Mouse (Mus musculus) kidney, adult 18-20 months (tissue): Measurements from ENCODE around the gene Nr0b2.

Experiments used
- DNase-seq: peaks from one replicate; pipeline ENCODE4 v3.0.0; 2021

Gene Nr0b2

DNA sequence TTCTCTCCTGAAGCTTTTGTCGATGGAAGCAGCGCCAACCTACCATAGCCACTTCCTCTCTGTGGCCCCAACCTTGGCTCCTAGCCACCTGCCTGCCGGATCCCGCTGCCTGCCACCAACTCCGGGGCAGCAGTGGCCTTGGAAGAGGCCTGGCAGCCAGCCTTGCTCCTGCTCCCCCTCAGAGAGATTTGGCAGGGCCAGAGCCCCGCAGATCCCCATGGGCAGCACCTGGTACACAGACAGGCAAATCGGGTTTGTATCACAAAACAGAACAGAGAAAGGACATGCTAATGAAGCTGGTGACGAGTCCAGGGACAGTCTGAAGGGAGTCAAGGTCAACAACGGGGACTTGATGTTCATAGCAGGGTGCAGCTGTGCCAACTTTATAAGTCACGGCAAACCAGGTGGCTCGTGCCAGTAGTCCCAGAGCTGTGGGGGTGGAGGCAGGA lies 10.0 kb downstream of the Nr0b2 start:
- peak; percentile 84 for DNase-seq

GRCm38 (mm10) chr4:133567251-133567650 lies 14.1 kb downstream of the Nr0b2 start:
- DNase-seq = no peak

DNA sequence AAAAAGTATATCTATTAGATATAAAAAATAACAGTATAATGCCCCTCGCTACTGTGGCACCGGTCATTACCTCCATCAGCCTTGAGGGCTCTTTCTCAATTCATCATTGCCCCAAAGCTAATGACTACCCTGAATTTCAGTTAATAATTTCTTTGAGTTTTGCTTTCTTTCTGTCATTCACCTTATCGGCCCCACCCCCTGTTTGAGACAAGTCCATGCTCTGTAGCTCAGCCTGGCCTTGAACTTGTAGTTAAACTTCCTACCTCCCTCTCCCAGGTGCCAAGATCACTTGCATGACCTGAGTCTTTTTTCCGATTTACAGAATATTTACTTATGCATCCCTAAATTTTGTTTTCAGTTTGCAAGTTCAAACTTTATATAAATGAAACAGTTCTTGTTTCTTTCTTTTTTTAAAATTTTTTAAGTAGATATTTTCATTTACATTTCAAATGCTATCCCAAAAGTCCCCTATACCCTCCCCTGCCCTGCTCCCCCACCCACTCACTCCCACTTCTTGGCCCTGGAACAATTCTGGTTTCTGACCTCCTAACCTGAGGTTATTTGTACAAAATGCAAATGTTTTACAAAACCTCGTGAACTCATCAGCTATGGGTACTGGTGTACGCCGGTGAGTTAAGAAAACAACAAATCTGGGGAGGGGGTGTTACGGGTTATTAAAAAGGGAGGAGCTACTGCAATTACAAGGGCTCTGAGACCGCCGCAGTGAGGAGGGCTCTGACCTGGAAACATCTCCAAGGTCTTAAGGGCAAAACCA lies 16.3 kb downstream of the Nr0b2 start:
- no peak for DNase-seq

GRCm38 (mm10) chr4:133570066-133570466 lies 16.9 kb downstream of the Nr0b2 start:
- DNase-seq = peak; percentile 76

- DNase-seq = peak; percentile 96
Observed at GRCm38 (mm10) chr4:133574070-133574842, 21.1 kb downstream of the Nr0b2 start, which contains the start of gene Gpatch3. TSS of gene Gpatch3 (plus strand) at chr4:133574745.

DNA sequence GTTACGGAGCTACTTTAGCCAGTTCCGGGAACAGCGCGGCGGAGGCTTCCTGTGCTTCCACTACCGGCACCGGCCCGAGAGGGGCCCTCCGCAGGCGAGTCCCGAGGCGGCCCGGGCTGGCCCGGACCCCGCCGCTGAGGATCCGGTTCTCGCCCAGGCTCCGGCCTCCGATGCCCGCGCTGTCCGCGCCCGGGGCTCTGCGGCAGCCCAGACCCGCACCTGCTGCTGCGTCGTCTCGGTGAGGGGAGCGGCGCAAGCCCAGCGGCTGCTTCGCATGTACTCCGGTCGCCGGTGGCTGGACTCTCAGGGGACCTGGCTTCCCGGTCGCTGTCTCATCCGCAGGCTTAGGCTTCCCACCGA lies 21.6 kb downstream of the Nr0b2 start:
- DNase-seq = no peak

- no peak for DNase-seq
Observed at GRCm38 (mm10) chr4:133577983-133578382, 24.8 kb downstream of the Nr0b2 start.

DNA sequence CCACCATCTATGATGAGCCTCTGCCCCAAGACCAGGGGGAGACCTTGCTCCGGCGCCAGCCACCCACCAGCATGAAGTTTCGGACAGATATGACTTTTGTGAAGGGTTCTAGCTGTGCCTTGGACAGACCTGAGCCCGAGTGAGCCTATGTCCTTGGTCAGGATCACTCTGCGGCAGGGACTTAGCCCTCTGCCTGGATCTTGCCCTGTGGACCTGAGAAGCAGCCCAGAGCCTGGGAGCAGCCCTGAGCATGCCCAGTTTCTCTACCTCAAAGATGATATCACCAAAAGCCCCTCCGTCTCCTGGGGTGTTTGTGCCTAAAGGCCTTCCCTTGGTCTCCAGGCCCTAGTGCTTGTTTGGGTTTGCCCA lies 30.5 kb downstream of the Nr0b2 start:
- DNase-seq = no peak

GRCm38 (mm10) chr4:133584059-133584951 lies 31.1 kb downstream of the Nr0b2 start, which contains the start of gene Gpn2:
TSS of gene Gpn2 (plus strand) at chr4:133584362.
- DNase-seq = peak; percentile 81

- DNase-seq = peak; percentile 84
Observed at GRCm38 (mm10) chr4:133592570-133592969, 39.4 kb downstream of the Nr0b2 start.

DNA sequence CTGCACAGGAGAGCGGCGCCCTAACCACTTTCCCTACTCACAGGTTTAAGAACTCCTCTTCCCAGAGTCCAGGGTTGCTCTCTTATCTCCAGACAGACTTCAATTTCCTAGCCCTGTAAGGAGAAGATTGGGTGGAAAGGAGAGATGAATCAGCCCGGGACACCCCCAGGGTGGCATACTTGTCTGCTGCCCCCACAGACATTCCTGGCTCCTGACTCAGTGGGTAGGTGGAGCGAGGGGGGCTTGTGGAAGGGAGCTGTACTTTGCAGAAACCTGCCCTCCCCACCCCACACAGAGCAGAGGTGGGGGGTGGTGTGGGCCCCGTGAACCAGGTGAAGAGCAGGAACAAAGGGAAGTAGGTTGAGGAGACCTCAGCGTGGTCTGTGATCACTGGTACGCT lies 42.4 kb downstream of the Nr0b2 start:
- no peak for DNase-seq

- no peak for DNase-seq
Observed at GRCm38 (mm10) chr4:133596084-133596483, 42.9 kb downstream of the Nr0b2 start.

- peak; percentile 49 for DNase-seq
Observed at GRCm38 (mm10) chr4:133598616-133599015, 45.4 kb downstream of the Nr0b2 start.

GRCm38 (mm10) chr4:133599116-133599515 lies 45.9 kb downstream of the Nr0b2 start:
- DNase-seq = no peak

DNA sequence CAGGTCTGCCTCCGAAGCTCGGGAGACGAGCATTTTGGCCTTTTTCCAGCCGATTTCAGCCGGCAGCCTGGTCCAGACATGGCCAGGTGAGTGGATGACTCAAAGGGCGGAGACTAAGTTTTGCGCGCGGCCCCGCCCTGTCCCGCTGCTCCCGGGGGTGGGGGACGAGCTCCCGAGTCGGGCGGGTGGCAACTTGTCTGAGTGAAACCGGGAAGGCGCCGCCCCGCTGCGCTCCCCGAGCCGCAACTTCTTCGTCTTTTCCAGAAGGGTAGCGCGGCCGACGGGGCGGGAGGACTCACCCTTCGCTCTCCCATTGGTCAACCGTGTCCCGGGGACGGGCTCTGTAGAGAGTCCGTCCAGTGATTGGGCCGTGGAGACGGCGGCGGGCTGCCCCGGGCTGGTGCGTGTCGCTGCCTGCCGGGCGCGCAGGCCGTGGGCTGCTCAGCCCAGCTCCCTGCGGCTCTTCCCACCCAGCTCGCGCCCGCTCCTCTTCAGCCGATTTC lies 46.4 kb downstream of the Nr0b2 start:
- peak; percentile 95 for DNase-seq

- DNase-seq = no peak
Observed at GRCm38 (mm10) chr4:133600306-133600705, 47.1 kb downstream of the Nr0b2 start.

DNA sequence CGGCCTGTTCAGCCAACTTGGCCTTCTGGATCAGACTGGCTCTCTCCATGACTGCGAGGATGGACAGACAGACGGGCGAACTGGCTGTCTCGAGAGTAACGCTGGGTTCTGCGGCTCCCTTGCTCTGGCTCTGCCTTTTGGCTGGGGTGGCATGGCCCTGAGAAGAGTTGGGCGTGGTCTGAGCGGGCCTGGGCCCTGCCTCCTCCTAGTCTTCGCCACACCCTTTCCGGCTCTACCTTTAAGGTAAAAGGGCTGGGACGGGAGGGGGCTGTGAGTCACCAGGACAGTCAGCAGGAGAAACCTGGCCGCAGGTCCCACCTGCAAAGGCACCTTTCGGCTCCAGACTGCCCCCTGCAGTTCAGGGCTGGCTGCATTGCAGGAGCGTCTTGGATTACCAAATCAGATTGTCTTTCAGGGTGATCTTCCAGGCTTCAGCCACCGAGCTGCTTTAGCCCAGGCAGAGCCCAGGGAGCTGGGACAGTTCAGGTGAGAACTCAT lies 48.6 kb downstream of the Nr0b2 start, which contains the start of gene Sfn:
Gene Sfn, minus strand, starts transcription at position 448 of the 498 bp plus-strand sequence.
- peak; percentile 80 for DNase-seq

DNA sequence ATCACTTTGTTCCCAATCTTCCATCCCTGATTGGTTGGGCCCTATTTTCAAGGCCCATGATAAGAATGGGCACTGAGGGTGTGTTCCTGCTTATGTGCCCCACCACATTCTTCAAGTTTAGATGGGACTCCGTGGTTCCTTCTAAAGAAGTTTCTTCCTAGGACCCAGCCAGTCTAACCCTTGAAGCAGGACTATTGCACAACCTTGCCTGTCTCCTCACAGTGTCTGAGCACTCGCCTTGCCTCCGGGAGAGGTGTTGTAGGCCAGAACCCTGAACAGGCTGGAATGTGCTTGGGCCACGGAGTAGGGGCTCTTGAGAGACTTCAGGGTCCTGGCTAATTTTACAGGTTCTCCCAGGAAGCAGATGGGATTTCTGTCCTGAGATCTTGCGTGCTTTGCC lies 49.9 kb downstream of the Nr0b2 start:
- DNase-seq = no peak

DNA sequence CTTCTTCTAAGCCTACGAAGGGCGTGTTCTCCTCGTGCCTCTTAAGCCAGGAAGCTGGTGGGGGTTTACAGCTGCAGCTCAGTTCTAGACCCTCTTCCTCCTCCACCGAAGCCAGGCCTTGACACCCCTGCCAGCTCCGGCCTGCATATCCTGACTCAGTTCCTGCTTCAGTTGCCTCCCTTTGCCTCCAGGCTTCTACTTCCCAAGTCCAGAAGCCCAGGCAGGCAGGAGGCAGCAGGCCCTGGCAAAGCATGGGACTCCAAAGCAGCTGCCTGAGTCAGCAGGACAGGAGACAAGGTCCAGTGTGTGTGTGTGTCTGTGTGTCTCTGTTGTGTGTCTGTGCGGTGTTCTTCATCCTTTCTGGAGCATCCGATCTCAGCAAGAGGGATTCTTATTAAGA lies 51.0 kb downstream of the Nr0b2 start:
- DNase-seq = no peak

DNA sequence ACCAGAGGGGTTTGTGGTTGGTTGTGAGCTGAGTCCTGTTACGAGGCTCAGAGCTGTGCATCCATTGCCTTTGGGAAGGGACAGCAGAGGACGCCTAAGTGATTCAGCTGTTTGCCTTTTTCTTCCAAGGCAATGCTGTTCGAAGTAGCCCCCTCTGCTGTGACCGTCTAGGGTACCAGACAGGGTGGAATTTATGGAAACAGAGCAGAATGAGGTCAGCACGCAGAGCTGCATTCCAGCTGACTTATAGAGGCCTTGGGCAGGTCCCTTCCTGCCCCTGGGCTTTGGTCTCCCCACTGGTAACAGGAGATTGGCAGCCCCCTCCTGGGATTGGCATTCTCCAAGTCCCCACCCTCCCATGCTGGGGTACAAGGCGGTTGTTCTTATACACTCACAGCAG lies 51.7 kb downstream of the Nr0b2 start:
- DNase-seq = no peak

DNA sequence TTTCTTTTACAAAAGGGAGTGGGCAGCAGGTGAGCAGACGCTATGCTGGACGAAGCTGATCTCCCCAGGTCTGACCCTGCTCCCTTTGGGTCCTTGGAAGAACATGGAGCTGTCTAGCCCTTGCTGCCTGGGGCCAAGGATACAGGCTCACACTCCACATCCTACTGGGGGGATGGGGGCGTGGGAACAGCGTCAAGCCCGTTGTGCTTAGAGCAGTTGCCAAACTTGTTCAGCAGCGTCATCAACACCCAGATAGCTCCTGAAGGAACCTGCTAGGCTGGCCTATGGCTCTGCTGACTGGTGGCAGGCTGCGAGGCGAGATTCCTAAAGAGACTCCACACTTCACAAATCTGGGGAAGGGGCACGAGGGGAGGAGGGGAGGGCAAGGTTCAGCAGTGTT lies 52.2 kb downstream of the Nr0b2 start:
- DNase-seq = no peak
